Mouse (Mus musculus) thymus, adult 18-20 months (tissue): ENCODE data around the gene Sprr2k.
"Not testable (repeated sequence)": the region's sequence is repeated elsewhere in the genome, so short reads cannot be mapped to it uniquely, and the experiment has no call there.

ENCODE experiments used
- DNase-seq, 2 experiments: peaks; one replicate each; pipeline ENCODE4 v3.0.0; 2022; ENCODE audit warnings: mixed read lengths in 2 of 2

Gene Sprr2k

DNA sequence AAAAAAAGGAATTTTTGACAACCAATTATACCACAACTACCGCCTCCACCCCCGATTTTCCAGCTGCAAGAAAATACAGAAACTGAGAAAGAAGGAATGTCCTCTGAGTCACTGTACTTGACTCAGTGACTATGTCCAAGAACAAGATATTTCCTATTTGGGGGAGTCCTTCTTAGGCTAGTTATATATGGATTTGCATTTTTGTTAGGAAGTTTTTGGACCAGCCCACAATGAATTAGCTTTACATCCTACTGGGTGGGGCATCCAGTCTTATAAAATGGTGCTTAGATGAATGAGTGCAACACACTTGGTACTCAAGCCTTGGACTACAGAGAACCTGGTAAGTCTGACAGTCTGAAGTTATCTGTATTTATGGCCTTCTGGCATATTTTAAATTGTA, at the start of gene Sprr2k:
Sprr2k (plus strand) TSS at position 301 of the 400 bp plus-strand sequence.
- no peak for DNase-seq

GRCm38 (mm10) chr3:92385385-92385784, 47.0 kb upstream of the Sprr2k start, which contains the start of gene Sprr2h:
Gene Sprr2h, plus strand, starts transcription at chr3:92385685.
- no peak for DNase-seq

DNA sequence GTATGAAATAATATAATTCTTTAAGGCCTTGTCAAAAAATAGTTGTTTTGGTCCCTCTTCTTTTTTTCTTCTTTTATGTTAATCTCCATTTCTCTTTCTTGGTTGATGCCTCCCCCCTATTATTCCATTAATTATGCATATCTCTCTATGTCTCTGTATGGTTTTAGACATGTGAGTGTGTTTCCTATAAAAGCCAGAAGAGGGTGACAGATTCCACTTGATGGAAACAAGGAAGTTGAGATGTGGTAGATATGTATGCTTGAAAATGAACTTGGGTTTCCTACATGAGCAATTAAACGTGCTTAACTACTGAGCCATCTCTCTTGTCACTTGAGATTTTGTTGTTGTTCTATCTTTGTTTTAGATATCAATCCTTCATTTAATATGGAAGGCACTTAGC, 38.1 kb upstream of the Sprr2k start:
- DNase-seq: no peak

DNA sequence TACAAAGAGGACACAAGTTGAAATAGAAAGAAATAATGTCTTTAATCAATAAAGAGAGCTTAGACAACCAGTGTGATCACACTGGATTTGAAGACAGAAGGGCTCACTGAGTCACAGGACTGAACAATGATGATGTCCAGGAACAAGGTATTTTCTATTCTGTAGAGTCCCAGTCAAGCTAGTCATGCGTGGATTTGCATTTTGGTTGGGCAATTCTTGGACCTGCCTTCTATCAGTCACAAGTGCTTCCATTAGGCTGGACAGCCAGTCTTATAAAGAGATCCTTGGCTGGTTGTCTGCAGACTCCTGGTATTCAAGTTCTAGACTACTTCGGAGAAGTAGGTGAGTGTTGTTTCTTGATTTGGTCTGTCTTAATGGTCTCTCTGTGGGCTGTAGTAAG, 24.7 kb upstream of the Sprr2k start, which contains the start of gene Sprr2i:
Sprr2i (plus strand) TSS at position 301 of the 400 bp plus-strand sequence.
- no peak for DNase-seq

DNA sequence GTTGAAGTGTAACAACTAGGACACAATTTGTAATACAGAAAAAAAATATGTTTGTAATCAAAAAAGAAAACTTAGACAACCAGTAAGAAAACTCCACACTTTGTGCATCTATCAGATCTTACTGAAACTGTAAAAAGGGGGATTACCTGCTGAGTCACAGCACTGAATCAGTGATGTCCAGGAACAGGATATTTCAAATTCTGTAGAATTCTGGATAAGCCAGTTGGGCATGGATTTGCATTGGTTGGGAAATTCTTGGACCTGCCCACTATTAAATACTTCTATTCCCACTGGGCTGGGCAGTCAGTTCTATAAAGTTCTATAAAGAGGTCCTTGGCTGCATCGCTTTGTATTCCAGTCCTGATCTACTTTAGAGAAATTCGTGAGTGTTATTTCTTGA, 14.6 kb upstream of the Sprr2k start, which contains the start of gene Sprr2j-ps:
Sprr2j-ps (plus strand) TSS at position 301 of the 400 bp plus-strand sequence.
- no peak for DNase-seq

DNA sequence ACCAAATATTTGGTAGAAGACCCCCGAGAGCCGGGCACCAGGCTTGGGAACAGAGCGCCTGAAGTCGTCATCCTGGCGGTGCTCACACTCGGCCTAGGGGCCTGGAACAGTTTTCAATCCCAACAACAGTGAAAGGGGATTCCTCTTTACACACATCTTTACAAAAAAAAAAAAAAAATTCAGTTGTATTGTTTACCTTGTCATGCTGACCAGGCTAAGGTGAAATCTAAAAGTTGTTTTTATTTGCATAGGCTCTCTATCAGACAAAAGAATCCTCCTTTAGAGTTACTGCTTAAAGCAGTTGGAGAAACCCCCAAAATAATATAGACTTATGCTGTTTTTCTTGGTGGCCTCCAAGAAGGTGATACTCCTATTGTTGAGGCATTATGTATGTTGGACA, 3.1 kb upstream of the Sprr2k start, which contains the start of gene Gm9774:
Gm9774 (minus strand) TSS at position 101 of the 400 bp plus-strand sequence.
- no peak for DNase-seq

- no peak for DNase-seq
Measured at GRCm38 (mm10) chr3:92438689-92439088, 6.3 kb downstream of the Sprr2k start, which contains the start of gene Sprr1b. Gene Sprr1b, minus strand, starts transcription at chr3:92438789.

GRCm38 (mm10) chr3:92440177-92440576, 7.8 kb downstream of the Sprr2k start:
- no peak for DNase-seq

DNA sequence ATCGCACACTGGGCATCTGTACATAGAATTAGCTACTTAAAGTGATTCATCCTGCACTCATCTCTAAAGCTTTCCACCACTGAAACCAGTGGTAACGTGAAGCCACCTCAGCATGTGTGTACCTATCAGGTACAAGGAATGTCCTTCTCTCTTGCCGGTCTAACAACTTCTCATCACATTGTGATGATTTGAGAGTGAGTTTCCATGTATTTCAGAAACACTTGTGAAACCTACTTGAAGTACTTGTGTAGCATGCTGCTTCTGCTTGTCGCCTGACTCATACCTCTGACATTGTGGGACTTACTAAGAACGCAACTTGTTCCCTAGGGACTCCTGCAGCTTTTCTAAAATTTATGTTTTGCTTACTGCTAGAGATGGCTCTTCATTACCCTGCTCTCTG, 22.8 kb downstream of the Sprr2k start:
- no peak for DNase-seq

GRCm38 (mm10) chr3:92458620-92459019, 26.2 kb downstream of the Sprr2k start, which contains the start of gene Sprr3:
Gene Sprr3, minus strand, starts transcription at chr3:92458720.
- DNase-seq: no peak

- no peak for DNase-seq
Measured at GRCm38 (mm10) chr3:92466576-92466975, 34.2 kb downstream of the Sprr2k start.

GRCm38 (mm10) chr3:92467424-92467823, 35.0 kb downstream of the Sprr2k start:
- no peak for DNase-seq

DNA sequence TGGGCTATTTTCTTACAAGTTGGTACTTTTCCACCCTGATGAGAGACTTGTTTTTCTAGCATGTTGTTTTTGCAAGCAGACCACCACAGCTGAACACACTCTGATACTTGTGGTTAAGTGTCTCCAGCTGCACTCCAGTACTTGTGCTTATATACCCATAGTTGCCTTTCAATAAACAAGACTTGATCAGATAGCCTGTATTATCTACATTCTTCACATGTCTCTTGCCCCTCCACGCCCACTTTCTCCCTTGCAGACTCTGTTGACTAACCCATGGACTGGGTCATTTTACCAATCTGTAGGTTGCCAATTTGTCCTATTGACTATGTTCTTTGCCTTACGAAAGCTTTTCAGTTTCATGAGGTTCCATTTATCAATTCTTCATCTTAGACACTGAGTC, 37.7 kb downstream of the Sprr2k start:
- no peak for DNase-seq

DNA sequence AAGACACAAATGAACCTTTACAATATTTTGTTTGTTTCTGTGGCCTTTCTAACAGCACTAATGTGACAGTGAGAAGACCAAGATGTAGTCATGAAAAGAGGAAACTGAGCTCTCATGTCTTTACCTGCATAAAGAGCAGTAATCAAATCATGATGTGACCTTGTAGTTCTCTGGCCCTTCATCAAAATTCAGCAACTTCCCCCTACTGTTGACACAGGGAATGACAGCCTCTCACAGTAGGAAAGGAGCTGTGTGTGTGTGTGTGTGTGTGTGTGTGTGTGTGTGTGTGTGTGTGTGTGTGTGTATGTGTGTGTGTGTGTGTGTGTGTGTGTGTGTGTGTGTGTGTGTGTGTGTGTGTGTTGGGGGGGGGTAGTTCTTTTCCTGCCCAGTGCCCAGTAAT, 48.9 kb downstream of the Sprr2k start:
- DNase-seq: not testable (repeated sequence)
